Mouse (Mus musculus) mouse trophoblast stem cell (cell line): ENCODE data around the gene Eid2b.

Experiments
- in situ Hi-C, 2 experiments: fragments of 300-500 bp; cut with MseI, MboI; formaldehyde crosslinking; loops; 2 replicates in 1 of 2; 3 replicates in 1 of 2; pipeline ENCODE4 v1.15.1; 2025

The Eid2b gene

DNA sequence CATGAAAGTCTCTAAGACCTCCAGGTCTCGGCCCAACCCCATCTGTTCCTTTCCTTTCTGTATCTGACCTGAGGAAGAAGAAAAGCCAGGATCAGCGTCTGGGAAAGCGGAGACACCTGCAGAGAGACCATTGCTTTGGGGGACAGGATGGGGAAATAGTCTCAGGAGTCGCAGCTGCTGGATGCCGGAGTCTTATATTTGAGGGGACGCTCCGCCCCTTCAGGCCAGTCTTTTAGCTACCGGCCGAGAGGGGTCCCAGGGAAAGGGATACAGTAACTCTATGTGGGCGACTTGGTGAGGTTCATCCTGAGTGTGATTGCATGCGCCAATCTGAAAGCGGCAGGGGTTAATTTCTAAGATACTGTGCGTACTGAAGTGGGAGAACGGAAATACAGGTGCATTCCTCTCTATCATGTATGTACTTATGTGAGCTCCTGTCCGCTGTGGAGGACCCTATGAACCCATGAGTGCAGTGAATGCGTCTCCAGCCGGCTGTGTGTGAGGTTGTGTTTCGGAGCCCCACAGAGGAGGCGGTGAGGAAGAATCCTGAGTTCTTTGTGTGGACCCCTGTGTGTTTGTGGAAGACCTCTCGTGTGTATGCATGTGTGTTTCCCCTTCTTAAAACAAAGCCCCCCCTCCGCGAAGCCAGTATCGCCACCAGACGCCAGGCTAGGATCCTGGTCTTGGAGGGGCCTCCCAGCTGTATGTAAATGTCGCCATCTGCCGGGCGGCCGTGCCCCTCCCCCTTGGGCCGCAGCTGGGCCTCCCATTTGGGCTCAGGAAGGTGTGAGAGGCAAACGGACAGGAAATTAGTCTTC is 24.3 kb downstream of the Eid2b start, which contains the start of gene Dll3:
Gene Dll3 (minus strand): TSS at position 623 of the 818 bp plus-strand sequence.
- in situ Hi-C loops, result no loop called here

DNA sequence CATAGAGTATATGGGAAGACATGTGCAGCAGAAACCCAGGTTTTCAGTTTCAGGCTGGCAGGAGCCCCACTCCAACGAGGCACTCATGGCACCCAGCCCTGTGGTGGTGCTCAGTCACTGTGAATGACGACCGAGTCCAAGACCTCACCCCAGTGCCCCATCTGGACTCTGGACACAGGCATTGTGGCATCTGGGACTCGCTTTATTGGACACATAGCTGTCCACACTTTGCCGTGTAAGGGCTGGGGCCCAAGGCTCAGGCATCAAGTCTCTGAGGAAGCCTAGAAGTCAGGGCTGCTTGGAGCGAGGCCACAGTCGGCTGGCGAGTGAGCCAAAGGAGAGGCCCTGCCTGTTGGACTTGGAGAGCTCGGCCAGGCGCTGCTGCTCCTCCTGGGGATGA is 28.1 kb downstream of the Eid2b start:
- in situ Hi-C loops, result no loop called here

DNA sequence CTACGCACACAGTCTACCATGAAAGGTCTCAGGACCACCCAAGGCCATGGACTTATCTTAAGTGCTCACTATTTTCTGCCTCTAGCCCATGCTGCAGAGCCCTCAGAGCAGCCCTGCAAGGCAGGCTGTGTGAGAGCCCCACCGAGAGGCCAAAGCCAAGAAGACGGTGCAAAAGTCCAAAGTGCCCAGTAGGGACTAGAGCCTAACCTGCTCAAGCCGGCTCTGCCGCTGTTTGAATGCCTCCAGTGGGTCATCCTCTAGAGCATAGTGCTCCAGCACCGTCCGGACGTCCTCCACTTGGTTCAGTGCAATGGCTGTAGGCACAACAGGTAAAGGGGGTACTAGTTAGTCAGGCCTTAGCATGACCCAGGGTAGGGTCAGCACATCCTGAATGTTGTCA is 28.7 kb downstream of the Eid2b start:
- in situ Hi-C loops, result no loop called here

DNA sequence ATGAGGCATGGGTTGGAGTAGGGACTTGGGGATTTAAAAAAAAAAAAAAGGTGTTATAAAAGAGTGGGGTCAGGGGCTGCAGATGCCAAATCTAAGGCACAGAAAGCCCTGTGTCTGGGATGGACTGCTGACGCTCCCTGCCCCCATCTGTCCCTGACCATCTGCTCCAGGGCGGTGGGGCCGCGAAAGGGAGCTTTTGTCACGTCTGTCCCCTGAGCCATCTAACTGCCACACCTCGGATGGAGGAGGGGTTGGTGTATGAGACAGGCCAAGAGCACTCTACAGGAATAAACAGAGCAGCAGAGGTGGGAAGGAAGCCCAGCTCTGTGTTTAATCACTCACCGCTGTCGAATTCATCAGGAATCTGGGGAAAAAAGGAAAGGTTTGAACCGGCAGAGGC is 32.2 kb downstream of the Eid2b start:
- in situ Hi-C loops, result no loop called here

DNA sequence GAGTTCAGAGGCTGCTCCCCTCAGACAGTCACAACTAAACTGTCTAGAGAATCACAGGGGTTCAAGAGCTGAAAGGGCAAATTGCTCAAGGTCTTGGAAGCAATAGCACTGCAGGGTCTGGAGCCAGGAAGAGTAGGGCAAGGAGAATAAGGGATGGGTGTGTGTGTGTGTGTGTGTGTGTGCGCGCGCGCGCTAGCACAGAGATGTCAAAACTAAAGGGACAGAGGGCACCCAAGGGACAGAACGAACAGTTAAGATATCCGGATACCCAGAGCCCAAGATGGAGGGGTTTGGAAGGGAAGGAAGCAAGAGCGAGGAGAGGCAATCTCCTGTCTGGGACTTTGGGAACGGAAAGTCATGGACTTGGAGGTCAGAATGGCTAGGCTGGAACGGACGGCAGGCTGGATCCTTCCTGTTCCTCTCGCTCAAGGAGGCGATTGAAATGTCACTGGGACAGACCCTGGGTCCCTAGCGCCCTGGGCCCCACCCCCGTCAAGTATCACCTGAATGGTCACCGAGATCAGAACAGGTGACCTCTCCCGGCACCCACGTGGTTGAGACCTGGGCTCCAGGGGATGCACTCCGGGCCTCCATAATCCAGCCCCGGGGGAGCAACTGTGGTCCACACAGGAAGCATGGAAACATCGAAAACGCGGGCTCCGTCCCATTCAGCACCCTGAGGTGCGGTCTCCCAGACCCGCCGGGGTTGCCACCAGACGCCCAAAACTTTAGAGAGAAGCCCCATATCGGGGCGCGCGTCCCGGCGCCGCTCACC is 33.8 kb downstream of the Eid2b start:
- in situ Hi-C loops, result no loop called here

DNA sequence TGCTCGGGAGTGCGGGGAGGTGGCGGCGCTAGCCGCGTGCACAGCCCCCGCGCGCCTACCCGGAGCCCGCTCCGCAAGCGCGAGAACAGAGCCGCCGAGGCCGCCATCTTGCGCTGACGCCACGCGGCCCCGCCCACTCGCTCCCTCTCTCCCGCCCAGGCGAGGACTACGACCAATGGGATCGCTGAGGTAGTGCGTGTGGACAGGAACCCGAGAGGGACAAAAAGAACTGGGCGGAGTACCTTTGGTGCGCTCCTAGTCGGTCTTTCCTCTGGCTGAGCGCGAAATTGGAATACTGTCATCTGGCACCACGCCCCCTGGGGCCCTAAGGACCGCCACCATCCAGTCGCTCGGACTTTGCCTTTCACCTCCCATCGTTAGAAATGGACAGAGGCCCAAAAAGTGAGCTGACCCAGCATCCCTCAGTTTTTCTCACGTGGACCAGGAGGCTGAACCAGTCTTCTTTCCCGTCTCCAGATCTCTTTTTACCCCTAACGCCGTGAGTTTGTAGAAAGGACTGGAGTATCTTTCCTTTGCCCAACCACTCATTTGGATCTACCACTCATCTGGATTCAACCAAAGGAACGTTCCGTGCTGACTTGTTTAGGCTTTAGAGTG is 34.5 kb downstream of the Eid2b start, which contains the start of gene Timm50:
Gene Timm50 (minus strand): TSS at position 147 of the 618 bp plus-strand sequence.
- in situ Hi-C loops, result no loop called here

DNA sequence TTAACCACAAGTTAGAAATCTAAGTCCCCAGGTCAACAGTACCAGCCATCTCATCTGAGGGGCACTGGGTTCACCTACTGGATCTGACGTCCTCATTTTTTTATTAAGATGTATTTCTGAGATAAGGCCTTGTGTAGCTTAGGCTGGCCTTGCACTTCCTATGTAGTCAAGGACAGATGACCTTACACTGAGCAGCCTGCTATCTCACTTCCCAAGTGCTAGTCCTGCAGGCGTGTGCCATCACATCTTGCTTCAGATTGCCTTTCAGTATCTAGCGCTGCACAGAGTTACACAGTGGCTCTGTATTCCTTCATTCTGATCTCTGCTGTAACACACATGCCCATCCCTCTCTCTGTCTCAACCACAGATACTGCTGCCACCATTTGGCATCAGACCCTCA is 40.5 kb downstream of the Eid2b start:
- in situ Hi-C loops, result no loop called here

DNA sequence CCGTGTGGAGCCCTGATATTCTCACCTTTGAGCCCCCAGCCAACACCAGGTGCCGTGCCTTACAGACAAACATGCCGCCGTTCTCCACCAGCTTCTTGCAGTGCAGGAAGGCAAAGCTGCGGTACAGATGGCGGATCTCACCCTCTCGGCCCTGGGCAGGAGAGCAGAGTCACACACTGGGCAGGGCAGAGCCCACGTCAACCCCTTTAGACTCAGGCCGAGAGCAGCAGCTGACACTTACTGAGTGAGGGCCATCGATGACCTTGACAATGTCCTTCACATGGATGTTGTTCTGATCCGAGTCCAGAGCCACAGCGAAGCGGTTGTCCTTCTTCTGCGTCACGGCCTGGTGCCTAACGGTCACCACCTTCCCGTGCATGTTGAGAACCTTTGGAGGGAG is 41.2 kb downstream of the Eid2b start:
- in situ Hi-C loops, result no loop called here

DNA sequence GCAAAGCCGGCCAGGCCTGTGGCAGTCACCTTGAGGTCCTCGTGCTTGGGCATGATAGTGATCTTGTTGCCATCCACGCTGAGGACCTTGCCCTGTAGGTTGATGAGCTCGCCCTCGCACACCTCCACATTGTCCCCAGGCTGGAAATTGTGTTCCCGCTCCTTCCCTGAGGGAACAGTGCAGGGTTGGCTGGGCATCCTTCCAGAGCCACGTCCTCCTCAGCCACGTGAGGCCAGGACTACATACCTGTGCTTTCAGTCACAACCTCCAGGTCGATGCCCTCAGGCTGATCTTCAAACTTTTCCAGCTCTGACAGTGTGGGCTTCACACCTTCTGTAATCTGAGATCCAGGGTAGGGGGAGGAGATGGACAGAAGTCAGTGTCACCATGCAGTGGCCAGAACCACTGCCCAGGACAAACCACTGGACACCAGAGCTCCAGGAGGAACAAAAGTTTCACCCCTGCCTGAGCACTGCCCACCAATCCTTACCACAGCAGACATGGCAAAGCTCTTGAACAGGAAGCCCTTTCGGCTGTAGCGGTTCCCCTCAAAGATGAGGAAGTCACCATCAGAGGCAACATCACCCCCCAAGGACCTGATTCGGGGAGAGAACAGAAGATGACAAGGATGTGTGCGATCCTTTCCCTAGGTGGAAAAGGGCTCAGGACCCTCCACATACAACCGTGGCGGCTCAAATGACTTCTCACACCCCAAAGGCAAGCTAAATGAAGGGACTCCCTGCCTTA is 44.6 kb downstream of the Eid2b start:
- in situ Hi-C loops, result no loop called here

DNA sequence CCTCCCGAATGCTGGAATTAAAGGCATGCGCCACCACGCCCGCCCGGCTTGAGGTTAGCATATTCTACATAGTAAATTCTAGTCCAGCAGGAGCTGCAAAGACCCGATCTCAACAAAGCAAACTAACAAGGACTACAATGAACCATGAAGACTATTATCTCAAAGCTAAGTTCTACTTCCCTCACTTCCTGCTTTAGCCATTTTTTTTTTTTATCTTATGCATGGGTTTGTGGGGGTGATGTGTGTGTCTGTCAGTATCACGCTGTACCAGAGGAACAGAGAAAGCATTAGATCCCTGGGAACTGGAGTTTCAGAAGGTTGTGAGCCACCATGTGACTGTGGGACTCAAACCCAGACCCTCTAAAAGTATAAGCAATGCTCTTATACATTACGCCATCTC is 47.8 kb downstream of the Eid2b start:
- in situ Hi-C loops, result no loop called here

DNA sequence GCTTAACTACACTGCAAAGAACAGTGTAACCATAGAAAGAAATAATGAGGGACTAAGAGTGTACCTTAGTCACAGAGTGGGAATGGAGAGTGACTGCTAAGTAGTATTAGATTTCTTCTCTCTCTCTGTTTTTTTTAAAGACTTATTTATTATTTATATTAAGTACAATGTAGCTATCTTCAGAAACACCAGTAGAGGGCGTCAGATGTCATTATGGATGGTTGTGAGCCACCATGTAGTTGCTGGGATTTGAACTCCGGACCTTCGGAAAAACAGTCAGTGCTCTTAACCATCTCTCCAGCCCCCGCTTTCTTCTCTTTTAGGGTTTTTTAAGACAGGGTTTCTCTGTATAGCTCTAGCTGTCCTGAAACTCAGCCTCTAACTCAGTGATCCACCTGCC is 48.9 kb downstream of the Eid2b start:
- in situ Hi-C loops, result no loop called here

DNA sequence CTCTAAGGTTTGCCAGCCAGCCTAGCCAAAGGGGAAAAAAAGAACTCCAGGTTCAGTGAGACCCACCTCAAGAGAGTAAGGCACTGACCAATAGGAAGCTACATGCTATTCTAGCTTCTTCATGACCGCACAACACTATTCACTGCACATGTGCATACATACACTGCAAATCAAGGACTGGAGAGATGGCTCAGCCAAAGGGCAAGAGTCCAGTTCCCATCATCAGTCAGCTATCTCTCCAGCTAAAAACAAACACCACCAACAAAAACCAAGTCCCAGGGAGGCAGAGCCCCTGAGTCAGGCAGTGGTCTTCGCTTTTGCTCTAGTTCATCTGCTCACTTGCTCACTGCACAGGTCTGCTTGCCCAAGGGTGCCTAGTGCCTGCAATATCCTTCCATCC is 50.7 kb downstream of the Eid2b start:
- in situ Hi-C loops, result no loop called here
